Mouse (Mus musculus) lung, postnatal 14 days (tissue): Measurements from ENCODE around the gene Pi16.
A peak's percentile ranks its signal among the peaks of the same experiment; 100 is the strongest.
"Not testable (repeated sequence)": the region's sequence is repeated elsewhere in the genome, so short reads cannot be mapped to it uniquely, and the experiment has no call there.

ENCODE experiments used
- DNase-seq: peaks from one replicate; pipeline ENCODE4 v3.0.0; 2021

Pi16 gene

DNA sequence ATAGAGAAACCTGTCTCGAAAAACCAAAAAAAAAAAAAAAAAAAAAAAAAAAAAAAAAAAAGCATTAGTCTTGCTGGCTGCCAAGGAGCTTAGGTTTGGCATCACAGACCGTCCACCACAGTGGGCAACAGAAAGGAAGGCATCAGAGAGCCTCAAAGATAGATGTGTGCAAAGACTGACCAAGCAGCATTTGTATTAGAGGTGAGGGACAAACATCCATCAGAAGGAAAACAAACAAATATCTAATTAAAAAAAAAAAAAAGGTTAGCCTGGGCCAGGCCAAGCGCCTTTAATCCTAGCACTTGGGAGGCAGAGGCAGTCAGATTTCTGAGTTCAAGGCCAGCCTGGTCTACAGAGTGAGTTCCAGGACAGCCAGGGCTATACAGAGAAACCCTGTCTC lies at the start of gene Pi16:
Gene Pi16, plus strand, starts transcription at position 301 of the 400 bp plus-strand sequence.
- not testable (repeated sequence) for DNase-seq

GRCm38 (mm10) chr17:29267931-29268681 lies 49.4 kb upstream of the Pi16 start:
- DNase-seq, result no peak

- peak; percentile 96 for DNase-seq
Observed at GRCm38 (mm10) chr17:29268682-29269348, 48.7 kb upstream of the Pi16 start, which contains the start of gene BC004004. Gene BC004004, plus strand, starts transcription at chr17:29268788.

- no peak for DNase-seq
Observed at GRCm38 (mm10) chr17:29269349-29269706, 48.2 kb upstream of the Pi16 start.

DNA sequence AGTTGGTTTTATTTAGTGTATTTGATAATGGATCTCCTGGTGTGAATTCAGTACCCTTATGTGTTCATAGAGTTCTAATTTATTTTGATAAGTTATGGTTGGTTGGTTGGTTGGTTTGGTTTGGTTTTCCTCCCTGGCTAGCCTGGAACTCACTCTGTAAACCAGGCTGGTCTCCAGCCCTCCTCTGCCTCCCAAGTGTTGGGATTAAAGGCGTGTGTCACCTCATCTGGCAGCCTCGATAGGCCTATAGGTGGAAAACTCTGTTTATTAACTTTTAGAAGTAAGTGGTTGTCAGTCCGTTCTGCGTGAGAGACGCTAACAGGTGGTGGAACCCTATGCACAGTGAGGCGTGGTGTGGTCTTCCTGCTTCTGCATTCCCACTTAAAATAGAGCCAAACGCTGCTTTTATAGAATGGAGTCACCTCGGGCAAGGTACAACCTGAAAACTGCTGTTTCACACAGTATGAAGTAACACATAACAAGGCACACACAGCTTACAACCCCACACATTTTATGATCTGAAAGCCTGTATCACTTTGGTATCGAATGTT lies 47.3 kb upstream of the Pi16 start:
- no peak for DNase-seq

GRCm38 (mm10) chr17:29273156-29273555 lies 44.3 kb upstream of the Pi16 start:
- DNase-seq, result no peak

GRCm38 (mm10) chr17:29273889-29274288 lies 43.6 kb upstream of the Pi16 start:
- DNase-seq, result no peak

DNA sequence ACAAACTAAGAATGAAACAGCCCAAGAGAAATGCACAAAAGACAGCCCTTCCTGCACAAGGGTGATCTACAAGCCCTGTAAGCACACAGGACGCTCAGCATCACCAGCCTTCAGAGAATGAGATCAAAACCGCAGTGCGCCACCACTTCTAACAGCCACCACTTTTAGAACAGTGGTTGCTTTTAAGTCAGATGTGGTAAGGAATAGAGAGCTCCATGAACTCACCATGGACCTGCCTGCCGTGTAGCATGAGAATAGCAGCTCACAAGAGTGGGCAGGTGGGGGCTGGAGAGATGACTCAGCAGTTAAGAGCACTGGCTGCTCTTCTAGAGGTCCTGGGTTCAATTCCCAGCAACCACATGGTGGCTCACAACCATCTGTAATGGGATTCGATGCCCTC lies 37.1 kb upstream of the Pi16 start:
- no peak for DNase-seq

GRCm38 (mm10) chr17:29281541-29281940 lies 35.9 kb upstream of the Pi16 start:
- DNase-seq, result no peak

DNA sequence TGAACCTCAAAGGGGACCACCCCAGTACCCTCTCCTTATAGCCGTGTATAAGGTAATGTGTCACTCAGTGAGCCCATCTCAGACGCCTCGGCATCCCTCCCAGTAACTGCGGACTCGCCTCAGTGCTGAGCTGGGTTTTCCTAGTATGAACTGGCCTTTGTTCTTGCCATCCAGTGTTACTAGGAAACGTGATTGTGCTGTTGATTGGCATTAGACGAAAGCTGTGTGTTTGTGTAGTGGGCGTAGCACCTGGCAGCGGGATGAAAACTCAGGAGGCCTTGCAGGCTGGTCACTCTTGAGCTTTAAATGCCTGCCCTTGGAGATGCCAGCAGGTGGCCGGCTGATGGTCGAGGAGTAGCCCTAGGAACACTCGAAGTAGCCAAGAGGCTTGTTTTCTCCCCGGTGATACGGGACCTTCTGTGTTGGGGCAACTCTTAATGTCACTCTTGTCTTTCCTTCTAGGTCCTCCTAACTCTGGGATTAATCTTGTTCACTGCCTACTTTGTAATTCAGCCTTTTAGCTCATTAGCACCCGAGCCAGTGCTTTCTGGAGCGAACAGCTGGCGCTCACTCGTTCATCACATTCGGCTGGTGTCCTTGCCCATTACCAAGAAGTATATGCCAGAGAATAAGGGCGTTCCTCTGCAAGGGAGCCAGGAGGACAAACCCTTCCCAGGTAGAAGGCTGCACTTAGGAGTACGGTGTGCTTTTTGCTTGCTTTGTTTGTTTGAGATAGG lies 35.1 kb upstream of the Pi16 start:
- no peak for DNase-seq

DNA sequence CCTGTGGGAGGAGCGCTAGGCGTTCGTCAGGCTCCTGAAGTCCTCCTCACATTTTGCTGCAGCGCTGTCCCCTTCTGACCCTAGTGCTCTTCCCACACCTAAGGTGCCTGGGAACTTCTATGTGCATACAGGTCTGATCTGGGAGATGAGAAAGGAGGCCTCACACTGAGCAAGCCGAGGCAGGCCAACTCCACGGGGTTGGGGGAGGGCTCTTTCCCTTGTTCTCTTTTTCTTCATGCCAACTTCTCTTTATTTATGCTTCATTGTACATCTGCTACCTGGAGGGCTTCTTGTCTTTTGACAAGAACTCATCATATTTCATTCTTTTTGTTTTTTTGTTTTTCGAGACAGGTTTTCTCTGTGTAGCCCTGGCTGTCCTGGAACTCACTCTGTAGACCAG lies 25.7 kb upstream of the Pi16 start:
- no peak for DNase-seq

- no peak for DNase-seq
Observed at GRCm38 (mm10) chr17:29292996-29293395, 24.5 kb upstream of the Pi16 start.

DNA sequence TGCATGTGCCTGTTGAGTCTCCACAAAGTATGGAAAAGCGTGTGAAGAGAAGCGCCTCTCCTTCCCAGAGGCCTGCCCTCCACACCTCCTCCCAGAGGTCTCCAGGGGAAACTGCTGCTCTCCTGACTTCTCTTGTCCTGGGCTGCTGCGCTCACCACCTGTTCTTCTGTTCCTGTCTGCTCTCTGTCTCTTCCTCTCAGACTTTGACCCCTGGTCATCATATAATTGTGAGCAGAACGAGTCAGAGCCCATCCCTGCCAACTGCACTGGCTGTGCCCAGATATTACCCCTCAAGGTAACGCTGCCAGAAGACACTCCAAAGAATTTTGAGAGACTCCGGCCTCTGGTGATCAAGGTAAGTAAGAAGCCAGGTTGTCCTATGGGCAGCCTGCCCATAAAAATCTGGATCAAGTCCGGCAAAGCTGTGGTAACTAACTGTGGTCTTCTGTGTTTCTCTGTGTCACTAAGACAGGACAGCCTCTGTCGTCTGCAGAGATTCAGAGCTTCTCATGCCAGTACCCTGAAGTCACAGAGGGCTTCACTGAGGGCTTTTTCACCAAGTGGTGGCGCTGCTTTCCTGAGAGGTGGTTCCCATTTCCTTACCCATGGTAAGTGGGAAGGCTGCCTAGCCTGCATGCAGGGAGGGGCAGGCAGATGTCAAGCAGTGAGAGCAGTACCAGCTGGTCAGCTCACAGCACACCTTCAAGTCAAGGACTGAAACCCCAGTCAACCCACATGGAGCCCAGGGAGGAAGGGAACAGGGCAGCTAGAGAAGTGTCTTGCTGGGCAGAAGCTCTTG lies 23.5 kb upstream of the Pi16 start:
- DNase-seq, result peak; percentile 59

DNA sequence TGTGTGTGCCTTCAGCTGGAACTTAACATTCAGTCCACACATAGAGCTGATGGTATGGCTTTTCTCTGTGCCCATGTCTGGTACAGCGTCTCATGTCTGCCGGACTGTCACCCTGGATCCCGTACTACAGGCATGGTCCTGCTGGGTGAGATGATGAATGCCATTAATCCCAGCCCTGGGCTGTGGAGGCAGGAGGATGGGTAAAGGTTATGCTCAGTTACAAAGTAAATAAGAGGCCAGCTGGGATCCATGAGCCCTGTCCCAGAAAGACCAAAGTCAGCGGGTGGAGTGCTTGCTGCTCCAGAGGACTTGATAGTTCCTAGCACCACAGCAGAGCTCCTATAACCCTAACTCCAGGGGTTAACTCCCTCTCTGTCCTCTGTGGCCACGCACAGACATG lies 21.6 kb upstream of the Pi16 start:
- DNase-seq, result no peak

DNA sequence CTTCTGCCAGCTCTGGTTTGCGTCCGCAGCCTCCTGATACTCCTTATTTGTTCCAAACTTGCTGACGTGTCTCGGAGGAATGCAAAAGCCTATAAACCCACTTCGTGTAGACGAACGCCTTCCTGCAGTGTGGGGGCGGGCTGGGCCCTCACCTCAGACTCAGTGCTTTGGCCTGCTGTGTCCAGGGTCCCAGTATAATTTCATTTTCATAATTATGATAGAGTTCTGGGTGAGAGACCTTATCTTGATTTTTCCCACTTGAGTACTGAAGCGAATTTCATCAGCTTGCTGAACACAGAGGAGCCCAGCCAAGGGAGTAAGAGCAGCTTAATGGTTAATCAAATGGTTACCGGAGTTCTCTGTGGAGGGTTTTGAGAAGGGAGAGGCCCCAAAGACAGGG lies 20.2 kb upstream of the Pi16 start:
- no peak for DNase-seq

GRCm38 (mm10) chr17:29297813-29298212 lies 19.7 kb upstream of the Pi16 start:
- DNase-seq, result no peak

DNA sequence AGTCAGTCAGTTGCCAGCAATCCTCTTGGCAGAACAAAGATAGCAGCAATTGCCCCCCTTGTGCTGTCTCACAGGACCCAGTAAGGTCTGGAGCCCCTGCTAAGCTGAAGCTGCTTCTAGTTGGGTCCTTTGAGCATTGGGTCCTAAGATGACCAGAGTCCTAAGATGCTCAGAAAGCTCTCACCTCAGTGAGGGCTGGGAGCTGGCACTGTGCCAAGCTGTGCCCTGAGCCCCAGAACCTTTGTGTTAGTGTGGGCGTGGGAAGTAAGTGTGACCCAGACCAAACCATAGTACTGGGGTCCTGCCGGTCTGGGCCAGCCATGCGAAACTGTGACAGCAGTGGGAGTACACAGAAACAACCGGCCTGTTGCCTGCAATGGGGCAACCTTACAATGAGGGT lies 18.2 kb upstream of the Pi16 start:
- no peak for DNase-seq

- DNase-seq, result no peak
Observed at GRCm38 (mm10) chr17:29300926-29301325, 16.6 kb upstream of the Pi16 start.

- DNase-seq, result no peak
Observed at GRCm38 (mm10) chr17:29301421-29301820, 16.1 kb upstream of the Pi16 start.

DNA sequence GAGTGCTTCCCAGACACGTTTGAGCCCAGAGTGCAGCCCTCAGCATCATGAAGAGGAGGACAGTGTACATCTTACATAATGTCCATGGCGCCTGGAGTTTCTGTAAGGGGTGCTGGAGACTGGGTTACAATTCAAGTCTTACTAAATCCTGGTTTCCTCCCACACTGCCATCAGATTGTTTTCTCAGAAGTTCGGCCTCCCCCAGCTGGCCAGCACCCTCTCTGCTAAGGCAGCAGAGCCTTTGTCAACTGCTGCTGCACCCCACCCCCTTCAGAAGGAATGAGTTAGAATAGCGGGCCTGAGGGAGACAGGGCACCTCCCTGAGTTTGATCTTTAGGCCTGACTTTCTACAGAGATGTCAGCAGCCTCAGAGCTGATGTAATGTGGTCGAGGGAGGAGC lies 15.3 kb upstream of the Pi16 start:
- DNase-seq, result no peak

DNA sequence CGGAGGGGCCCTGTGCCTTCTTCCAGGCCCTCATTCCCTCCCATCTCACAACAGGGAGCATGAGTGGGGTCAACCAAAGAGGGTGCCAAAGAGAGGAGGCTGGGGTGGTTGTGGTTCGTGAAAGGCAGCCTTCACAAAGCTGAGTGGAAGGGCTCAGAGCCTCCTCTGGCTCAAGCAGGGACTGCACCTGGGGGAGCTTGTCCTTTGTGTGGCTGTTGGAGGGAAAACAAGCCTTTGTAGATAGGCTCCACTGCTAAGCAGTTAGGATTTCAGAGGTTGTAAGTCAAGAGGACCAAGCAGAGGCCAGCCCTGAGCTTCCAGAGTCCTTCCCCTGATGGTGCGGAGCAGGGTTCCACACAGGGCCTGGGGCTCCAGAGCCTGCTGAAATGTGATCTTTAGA lies 14.4 kb upstream of the Pi16 start:
- DNase-seq, result no peak

DNA sequence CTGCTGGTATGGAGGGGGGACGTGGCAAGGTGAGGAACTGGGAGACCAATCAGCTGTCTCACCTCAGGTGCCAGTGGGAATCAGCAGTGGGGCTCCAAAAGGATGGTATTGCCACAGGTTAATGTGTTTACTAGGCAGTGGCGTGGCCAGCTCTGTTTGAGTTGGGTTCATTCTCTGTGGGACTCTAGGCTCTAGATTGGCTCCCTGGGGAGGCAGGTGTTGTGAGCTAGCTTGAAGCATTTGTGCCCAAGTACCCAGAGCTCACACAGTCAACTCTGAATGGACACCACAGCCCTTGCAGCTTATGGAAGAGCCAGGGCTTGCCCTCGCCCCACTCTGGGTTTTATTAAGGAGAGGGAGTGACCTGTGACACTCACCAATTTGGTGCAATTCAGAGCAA lies 13.6 kb upstream of the Pi16 start:
- DNase-seq, result no peak
